Mouse (Mus musculus) hindbrain, embryonic 13.5 days (tissue): ENCODE data around the gene Kpnb1. TPM values are rescaled to one million over a fixed set of nuclear protein-coding genes. Genes with fewer than 3 reads are reported as not detected.
A peak's percentile ranks its signal among the peaks of the same experiment; 100 is the strongest.
"Not testable (repeated sequence)": the region's sequence is repeated elsewhere in the genome, so short reads cannot be mapped to it uniquely, and the experiment has no call there.

Source experiments
- ATAC-seq: fragments of 200-750 bp; cut with Nextera tagmentation; 2 replicates; pipeline ENCODE4 v1.8.0; 2017; ENCODE audit warnings: moderate TSS enrichment; ENCODE audit not compliant: low FRiP score
- H3K27ac ChIP-seq: fragments of 300-500 bp; sonication (generic); 2 replicates; pipeline ENCODE4 v1.5.1; 2015; ENCODE audit warnings: inconsistent platforms, mild to moderate bottlenecking, moderate library complexity
- H3K27me3 ChIP-seq: fragments of 300-500 bp; sonication (generic); 2 replicates; pipeline ENCODE4 v1.6.1; 2015; ENCODE audit warnings: mild to moderate bottlenecking, inconsistent platforms
- H3K36me3 ChIP-seq: fragments of 300-500 bp; sonication (generic); 2 replicates; pipeline ENCODE4 v1.6.1; 2015; ENCODE audit warnings: mild to moderate bottlenecking, inconsistent platforms
- H3K4me1 ChIP-seq: fragments of 300-500 bp; sonication (generic); replicated peaks from 2 replicates; pipeline ENCODE4 v1.6.1; 2015; ENCODE audit warnings: inconsistent platforms
- H3K4me2 ChIP-seq: fragments of 300-500 bp; sonication (generic); 2 replicates; pipeline ENCODE4 v1.6.1; 2015; ENCODE audit warnings: inconsistent platforms, mild to moderate bottlenecking, moderate library complexity
- H3K4me3 ChIP-seq: fragments of 300-500 bp; sonication (generic); 2 replicates; pipeline ENCODE4 v1.5.1; 2015; ENCODE audit warnings: mild to moderate bottlenecking, inconsistent platforms
- H3K9ac ChIP-seq: fragments of 300-500 bp; sonication (generic); 2 replicates; pipeline ENCODE4 v1.6.1; 2015; ENCODE audit warnings: mild to moderate bottlenecking, inconsistent platforms
- H3K9me3 ChIP-seq: fragments of 300-500 bp; sonication (generic); 2 replicates; pipeline ENCODE4 v1.6.1; 2016; ENCODE audit warnings: inconsistent platforms
- WGBS: fragments of 180-500 bp; shearing (Covaris S2); methylation state at CpG from one replicate; pipeline ENCODE4 v1.1.7; 2015; 5-methylcytosine and 5-hydroxymethylcytosine counted together
- polyA plus RNA-seq: library from polyadenylated mRNA; unstranded; fragments of >200 nt; fragmentation: Nextera tagmentation; extraction: Ambion mirVana; gene quantifications from 2 replicates; pipeline ENCODE4 v1.2.1, GENCODE M21; 2015

Kpnb1 gene
- polyA plus RNA-seq, 1 experiment from 2014 or later: 36.7 TPM

DNA sequence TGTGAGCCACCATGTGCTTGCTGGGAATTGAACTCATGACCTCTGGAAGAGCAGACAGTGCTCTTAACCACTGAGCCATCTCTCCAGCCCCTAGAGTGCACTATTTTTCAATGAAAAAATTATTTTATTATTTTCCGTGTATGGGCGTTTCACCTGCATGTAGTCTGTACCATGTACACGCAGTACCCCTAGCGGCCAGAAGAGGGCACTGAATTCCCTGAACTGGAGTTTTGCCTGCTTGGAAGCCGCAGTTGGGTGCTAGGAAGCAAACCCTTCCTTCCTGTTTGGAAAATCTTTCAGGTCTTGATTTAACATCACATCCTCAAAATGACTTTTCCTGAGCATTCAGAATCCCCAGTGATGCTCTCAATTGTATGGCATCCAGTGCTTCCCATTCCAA is 10.9 kb upstream of the Kpnb1 start:
- Histone ChIP-seq H3K36me3 (no peaks in the 10 kb centered on the region), H3K9me3 (no peaks in the 10 kb centered on the region), H3K4me2 (no peak overlapping the region), H3K4me3 (no peak overlapping the region), H3K9ac (no peak overlapping the region), H3K4me1 (no peaks in the 10 kb centered on the region), H3K27me3 (no peaks in the 10 kb centered on the region), H3K27ac (no peak overlapping the region)
- whole genome bisulfite sequencing: 24% methylated on average over 5 of the region's 5 CpGs
- no peak for ATAC-seq

DNA sequence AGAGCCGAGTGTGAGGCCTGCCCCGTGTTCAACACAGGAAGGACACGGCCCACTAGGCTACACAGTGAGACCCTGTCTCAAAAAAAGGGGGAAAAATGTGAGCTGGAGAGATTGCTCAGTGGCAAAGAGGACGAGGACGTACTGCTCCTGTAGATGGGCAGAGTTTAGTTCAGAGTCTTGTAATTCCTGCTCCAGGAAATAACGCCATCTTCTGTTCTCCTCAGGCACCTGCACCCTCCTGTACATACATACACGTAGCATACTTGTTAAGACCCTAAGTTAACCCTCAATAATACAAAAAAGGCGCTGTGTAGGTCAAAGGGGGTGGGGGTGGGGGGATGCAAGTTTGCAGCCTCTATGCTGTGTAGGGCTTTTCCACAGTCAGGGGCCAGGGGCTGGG is 9.3 kb upstream of the Kpnb1 start:
- Histone ChIP-seq H3K4me2 (no peak overlapping the region), H3K9ac (no peak overlapping the region), H3K27me3 (no peaks in the 10 kb centered on the region), H3K36me3 (no peaks in the 10 kb centered on the region), H3K9me3 (no peaks in the 10 kb centered on the region), H3K4me1 (no peaks in the 10 kb centered on the region), H3K4me3 (no peak overlapping the region), H3K27ac (no peak overlapping the region)
- 78% methylated on average over 8 of the region's 8 CpGs for WGBS
- ATAC-seq: no peak

DNA sequence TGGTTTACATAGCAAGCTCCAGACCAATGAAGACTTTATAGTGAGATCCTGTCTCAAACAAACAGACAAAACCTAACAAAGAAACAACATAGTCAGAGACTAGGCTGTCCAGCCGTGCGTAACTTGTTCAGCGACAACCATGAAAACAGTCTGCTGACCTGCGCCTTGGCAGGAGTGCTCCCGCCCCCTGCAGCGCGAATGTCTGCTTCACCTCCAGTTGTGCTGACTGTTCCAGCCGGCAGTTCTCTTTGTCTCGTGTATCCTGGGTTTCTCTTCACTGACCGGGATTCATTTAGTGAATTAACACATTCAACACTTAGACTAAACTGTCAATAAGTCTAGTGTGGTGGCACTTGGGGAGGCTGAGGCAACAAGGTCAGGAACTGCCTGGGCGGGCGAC is 8.9 kb upstream of the Kpnb1 start:
- Histone ChIP-seq H3K9ac (no peak overlapping the region), H3K36me3 (no peaks in the 10 kb centered on the region), H3K4me1 (no peaks in the 10 kb centered on the region), H3K9me3 (no peaks in the 10 kb centered on the region), H3K27me3 (no peaks in the 10 kb centered on the region), H3K4me2 (no peak overlapping the region), H3K27ac (no peak overlapping the region), H3K4me3 (no peak overlapping the region)
- no peak for ATAC-seq
- WGBS: 61% methylated on average over 12 of the region's 12 CpGs

DNA sequence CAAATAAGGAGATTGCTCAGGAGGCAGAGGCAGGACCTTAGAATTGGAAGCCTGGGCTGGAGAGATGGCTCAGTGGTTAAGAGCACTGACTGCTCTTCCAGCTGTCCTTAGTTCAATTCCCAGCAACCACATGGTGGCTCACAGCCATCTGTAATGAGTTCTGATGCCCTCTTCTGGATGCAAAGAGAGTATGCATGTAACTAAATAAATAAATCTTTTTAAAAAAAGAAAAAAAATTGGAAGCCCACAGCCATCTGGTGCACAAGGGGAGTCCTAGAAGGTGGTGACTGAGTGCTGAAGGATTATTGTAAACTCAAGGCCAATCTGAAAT is 4.9 kb upstream of the Kpnb1 start:
- Histone ChIP-seq H3K27ac (no peak overlapping the region), H3K36me3 (no peaks in the 10 kb centered on the region), H3K27me3 (no peaks in the 10 kb centered on the region), H3K4me1 (peaks cover 11% of the 10 kb centered on the region), H3K4me3 (no peak overlapping the region), H3K4me2 (no peak overlapping the region), H3K9me3 (no peaks in the 10 kb centered on the region), H3K9ac (no peak overlapping the region)
- no peak for ATAC-seq

DNA sequence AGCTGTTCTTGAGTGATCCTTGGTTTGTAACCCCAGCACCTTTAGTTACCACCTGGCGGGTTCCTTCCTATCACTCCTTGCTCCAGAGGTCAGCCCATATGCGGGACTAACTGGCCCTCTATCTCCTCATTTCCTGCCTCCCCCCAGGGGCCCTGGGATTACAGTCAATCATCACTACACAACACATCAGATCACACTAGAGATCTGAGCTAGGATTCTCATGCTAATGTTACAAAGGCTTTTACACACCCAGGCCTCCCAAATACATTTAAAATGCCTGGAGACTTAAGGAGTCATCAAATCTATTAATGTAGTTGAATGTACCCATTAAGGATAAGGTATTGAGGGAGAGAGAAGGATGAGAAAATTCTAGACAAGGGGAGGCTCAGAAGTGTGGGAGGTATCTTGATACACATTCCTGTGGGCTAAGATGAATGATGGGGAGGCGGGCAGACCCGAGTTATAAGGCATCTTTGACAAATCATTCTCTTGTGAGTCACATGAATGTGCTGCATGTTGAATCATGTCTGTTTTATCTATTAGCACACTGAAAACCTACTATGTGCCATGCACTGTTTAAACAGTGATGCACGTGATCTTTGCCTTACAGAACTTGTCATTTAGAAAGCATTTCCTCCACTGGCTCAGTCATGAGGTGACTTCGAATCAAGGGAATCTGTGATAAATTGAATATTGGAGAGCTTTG is 4.4 kb upstream of the Kpnb1 start:
- H3K9ac ChIP-seq: no peak overlapping the region
- ATAC-seq: no peak
- WGBS: 81% methylated on average over 6 of the region's 6 CpGs

DNA sequence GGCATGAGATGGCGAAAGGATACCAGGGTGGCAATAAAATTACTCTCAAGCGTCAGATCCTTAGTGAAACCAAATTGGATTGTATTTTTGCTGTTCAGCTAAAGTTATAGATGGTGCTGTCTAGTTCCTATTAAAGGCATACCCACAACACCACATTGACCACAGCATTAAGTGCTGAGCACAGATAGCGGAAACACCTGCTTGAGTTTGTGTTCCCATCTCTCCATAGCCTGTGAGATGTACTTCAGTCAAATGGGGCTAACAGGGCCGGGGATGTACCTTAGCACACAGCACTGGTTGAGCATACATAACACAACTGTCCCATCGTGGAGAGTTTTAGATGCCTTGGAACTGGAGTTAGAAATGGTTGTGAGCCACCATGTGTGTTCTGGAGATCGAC is 3.3 kb upstream of the Kpnb1 start:
- no peak for ATAC-seq
- no peaks in the 10 kb centered on the region for H3K9me3 ChIP-seq
- H3K4me2 ChIP-seq: no peak overlapping the region
- H3K27me3 ChIP-seq: no peaks in the 10 kb centered on the region
- H3K36me3 ChIP-seq: no peaks in the 10 kb centered on the region
- WGBS: 91% methylated on average over 6 of the region's 6 CpGs
- H3K4me1 ChIP-seq: peaks cover 19% of the 10 kb centered on the region
- H3K4me3 ChIP-seq: no peak overlapping the region
- H3K9ac ChIP-seq: no peak overlapping the region
- H3K27ac ChIP-seq: no peak overlapping the region

More for the DNA sequence above, 4.4 kb upstream of the Kpnb1 start:
- Histone ChIP-seq H3K27me3 (no peaks in the 10 kb centered on the region), H3K36me3 (no peaks in the 10 kb centered on the region), H3K4me1 (peaks cover 11% of the 10 kb centered on the region), H3K9me3 (no peaks in the 10 kb centered on the region), H3K4me2 (no peak overlapping the region), H3K4me3 (no peak overlapping the region), H3K27ac (no peak overlapping the region)

DNA sequence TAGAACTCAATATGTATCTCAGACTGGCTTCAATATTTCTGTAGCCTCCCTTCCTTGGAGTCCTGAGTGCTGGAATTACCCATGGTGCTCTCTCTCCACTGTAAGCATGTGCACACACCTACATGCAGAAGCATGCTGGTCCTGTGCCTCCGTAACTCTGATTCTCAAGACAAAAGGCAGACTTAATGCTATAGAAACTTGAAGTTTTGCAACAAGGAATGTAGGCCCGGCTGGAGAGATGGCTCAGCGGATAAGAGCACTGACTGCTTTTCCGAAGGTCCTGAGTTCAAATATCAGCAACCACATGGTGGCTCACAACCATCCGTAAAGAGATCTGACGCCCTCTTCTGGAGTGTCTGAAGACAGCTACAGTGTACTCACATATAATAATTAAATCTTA is 2.0 kb upstream of the Kpnb1 start:
- WGBS: 92% methylated on average over 6 of the region's 6 CpGs
- not testable (repeated sequence) for ATAC-seq

DNA sequence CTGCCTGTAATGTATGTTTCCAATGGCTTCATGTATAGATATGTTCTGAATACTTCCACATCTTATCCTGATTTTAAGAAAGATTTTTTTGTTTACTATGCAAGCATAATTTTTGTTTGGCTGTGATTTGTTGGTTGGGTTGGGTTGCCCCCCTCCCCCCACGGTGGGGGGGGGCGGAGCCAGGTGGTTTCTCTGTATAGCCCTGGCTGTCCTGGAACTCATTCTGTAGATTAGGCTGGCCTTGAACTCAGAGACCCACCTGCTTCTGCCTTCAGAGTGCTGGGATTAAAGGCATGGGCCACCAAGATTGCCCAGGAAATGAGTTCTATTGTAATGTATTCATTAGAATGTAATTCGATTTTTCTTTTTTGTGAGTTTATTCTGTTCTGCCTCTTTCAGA is 1.6 kb upstream of the Kpnb1 start:
- Histone ChIP-seq H3K4me3 (peak overlapping the region; percentile 88), H3K36me3 (peaks cover 14% of the 10 kb centered on the region), H3K9ac (peak overlapping the region; percentile 78; the same call in 1 of the 2 replicates), H3K27me3 (no peaks in the 10 kb centered on the region), H3K4me1 (peaks cover 35% of the 10 kb centered on the region), H3K27ac (0 out of 2 replicates have a peak overlapping the region, but pooled peaks have one; percentile 35), H3K4me2 (peak overlapping the region; percentile 74), H3K9me3 (no peaks in the 10 kb centered on the region)
- ATAC-seq: no peak
- WGBS: 46% methylated on average over 3 of the region's 3 CpGs

More for the DNA sequence above, 2.0 kb upstream of the Kpnb1 start:
- Histone ChIP-seq H3K4me1 (peaks cover 33% of the 10 kb centered on the region), H3K27ac (0 out of 2 replicates have a peak overlapping the region, but pooled peaks have one; percentile 35), H3K36me3 (peaks cover 10% of the 10 kb centered on the region)
- H3K4me3 ChIP-seq, H3K9ac ChIP-seq, H3K4me2 ChIP-seq, H3K9me3 ChIP-seq, H3K27me3 ChIP-seq: not testable (repeated sequence)

DNA sequence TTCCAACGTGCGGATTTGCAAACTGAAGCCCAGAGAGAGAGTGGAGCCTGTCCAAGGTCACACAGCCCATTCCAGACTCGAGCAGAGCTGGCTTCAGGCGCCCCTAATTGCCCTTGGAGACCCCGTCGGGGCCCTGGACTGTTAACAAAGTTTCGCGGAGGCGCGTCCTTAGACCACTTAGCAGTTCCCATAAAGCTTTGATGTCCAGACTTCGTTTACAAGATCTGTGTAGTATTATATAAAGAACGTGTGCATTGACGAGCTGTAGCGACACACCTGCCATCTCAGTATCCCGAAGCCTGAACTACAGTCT is 918 bp upstream of the Kpnb1 start:
- H3K27me3 ChIP-seq: no peaks in the 10 kb centered on the region
- H3K4me1 ChIP-seq: peaks cover 38% of the 10 kb centered on the region
- H3K9me3 ChIP-seq: no peaks in the 10 kb centered on the region
- peak overlapping the region; percentile 74 for H3K4me2 ChIP-seq
- peaks cover 21% of the 10 kb centered on the region for H3K36me3 ChIP-seq
- peak overlapping the region; percentile 78 for H3K9ac ChIP-seq
- H3K4me3 ChIP-seq: peak overlapping the region; percentile 88
- H3K27ac ChIP-seq: peak overlapping the region; percentile 93
- no peak for ATAC-seq
- WGBS: 1% methylated on average over 15 of the region's 15 CpGs

DNA sequence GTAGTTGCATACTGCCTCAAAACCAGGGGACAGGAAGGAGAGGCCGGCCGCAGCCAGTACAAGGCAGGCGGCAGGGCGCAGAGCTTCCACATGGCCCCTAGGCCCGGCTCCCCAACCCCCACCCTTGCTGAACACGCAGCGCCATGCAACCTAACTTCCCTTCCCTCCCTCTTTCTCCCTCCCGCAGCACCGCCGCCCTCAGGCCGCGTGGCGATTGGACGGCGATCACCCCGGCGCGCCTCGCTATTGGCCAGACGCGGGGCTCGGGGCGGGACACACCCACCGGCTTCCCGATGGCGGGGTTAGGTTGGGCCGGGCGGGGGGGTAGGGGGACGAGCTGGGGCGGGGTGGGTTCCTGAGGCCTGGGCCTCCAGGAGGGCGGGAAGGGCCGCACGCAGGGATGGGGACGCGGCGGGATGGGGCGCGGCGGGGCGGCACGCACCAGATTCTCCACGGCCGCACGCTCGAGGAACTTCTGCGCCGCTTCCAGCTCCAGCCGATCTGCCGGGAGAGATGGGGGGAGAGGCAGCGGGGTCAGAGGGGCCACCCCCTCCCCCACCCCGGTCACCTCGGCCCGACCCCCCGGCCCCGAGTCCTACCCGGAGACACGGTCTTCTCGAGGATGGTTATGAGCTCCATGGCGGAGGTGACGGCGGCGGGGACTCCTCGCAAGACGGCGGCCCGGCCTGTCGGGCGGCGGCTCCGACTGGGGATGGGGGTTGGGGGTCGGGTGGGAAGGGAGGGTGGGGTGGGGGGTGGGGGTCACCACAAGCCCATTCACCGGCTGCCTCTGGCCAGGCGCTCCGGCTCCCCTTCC is 526 bp downstream of the Kpnb1 start:
- peak overlapping the region; percentile 88 for H3K4me3 ChIP-seq
- H3K27ac ChIP-seq: peak overlapping the region; percentile 97
- WGBS: under 1% methylated on average over 52 of the region's 74 CpGs
- no peaks in the 10 kb centered on the region for H3K9me3 ChIP-seq
- peaks cover 35% of the 10 kb centered on the region for H3K36me3 ChIP-seq
- peak overlapping the region; percentile 84 for H3K4me2 ChIP-seq
- H3K9ac ChIP-seq: peak overlapping the region; percentile 90
- H3K4me1 ChIP-seq: peaks cover 42% of the 10 kb centered on the region
- H3K27me3 ChIP-seq: no peaks in the 10 kb centered on the region
- peak; percentile 75 for ATAC-seq

DNA sequence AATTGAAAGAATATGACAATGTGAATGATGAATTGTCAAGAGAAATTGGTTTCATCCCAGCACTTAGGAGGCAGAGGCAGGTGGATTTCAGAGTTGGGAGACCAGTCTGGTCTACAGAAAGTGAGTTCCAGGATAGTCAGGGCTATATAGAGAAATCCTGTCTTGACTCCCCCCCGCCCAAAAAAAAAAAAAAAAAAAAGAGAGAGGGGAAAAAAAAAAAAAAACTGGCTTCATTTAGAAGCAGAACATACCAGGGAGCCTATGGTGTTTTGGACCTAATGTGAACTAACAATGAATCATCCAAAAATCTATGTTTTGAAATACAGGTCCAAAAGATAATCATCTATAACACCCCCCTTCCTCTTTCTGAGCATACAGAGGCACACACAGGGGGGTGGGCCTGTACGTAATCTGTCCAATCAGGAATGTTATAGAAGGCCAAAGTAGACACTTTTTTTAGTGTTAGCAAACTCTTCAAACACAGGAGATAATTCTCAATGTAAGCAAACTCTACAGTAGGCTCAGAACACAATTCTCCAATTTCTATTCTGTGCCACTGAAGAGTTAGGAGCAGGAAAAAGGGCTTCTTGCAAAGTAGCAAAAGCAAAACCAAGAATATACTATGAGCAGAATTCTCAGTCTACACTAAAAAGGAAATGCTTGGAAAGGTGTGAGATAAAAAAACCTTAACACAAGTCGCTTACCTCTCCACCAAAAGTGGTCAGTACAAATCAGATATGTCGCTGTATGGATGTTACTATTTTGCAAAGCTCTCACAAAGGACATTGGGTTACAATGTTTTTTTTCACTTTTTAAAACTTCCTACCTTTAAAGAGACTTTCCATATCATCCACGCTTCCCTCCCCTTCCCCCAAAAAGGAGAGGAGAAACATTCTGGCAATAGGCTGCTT is 1.7 kb downstream of the Kpnb1 start:
- Histone ChIP-seq H3K4me1 (peaks cover 42% of the 10 kb centered on the region), H3K36me3 (peaks cover 47% of the 10 kb centered on the region), H3K27me3 (no peaks in the 10 kb centered on the region), H3K9me3 (no peaks in the 10 kb centered on the region), H3K4me3 (peak overlapping the region; percentile 88), H3K27ac (no peak overlapping the region), H3K4me2 (peak overlapping the region; percentile 84), H3K9ac (peak overlapping the region; percentile 75)
- ATAC-seq: no peak
- 72% methylated on average over 5 of the region's 5 CpGs for WGBS

DNA sequence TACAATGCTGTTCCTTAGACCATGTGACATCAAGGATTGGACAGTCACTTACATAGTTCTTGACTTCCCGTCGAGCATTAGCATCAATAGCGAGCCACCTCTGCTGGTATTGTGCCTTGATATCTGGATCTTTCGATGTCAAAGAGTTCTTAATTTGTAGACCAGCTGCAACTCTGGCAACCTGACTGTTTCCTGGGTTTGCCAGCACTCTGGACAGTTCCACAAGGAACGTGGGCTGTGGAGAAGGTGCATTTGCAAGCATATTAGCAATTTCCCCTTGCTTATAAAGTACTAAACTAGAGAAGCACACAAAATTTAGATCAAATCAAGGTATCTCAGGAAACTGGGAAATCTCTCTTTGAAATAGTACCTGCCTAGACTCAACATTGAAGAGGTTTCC is 2.8 kb downstream of the Kpnb1 start:
- Histone ChIP-seq H3K4me2 (no peak overlapping the region), H3K36me3 (peaks cover 58% of the 10 kb centered on the region), H3K27ac (no peak overlapping the region), H3K27me3 (no peaks in the 10 kb centered on the region), H3K4me3 (no peak overlapping the region), H3K9me3 (no peaks in the 10 kb centered on the region), H3K9ac (no peak overlapping the region), H3K4me1 (peaks cover 42% of the 10 kb centered on the region)
- ATAC-seq: no peak
- WGBS: 83% methylated on average over 5 of the region's 5 CpGs
